Mouse (Mus musculus): Measurements from ENCODE around the gene Fam151a. TPM values are rescaled to one million over a fixed set of nuclear protein-coding genes. Genes with fewer than 3 reads are reported as not detected.

Gene Fam151a
- not detected in 2 replicates for polyA plus RNA-seq (2014; fragmentation: Nextera tagmentation; extraction: Ambion mirVana)

- Histone ChIP-seq H3K4me2 (replicated peaks; ENCODE audit: low read depth, low read length) (no peak within 1 kb of the TSS), H3K27ac (ENCODE audit: low read depth, low read length) (no peak within 1 kb of the TSS), H3K4me3 (ENCODE audit: low read depth, low read length) (no peak within 1 kb of the TSS), H3K9me3 (ENCODE audit: control insufficient read depth, low read length) (no peaks in the 10 kb centered on the region), H3K27me3 (ENCODE audit: control insufficient read depth, insufficient read depth, low read length) (no peaks in the 10 kb centered on the region), H3K4me1 (replicated peaks; ENCODE audit: control insufficient read depth, insufficient read depth, low read length) (no peaks in the 10 kb centered on the region), H3K9ac (ENCODE audit: low read depth, low read length) (no peak within 1 kb of the TSS), H3K36me3 (ENCODE audit: control insufficient read depth, insufficient read depth, low read length) (no peaks in the 10 kb centered on the region)
- ATAC-seq (ENCODE audit: low FRiP score), result no peak
- WGBS, result 77% methylated on average over 4 of the region's 4 CpGs
- DNase-seq (ENCODE audit: low spot score), result no peak
Observed at GRCm38 (mm10) chr4:106733636-106734035, at the start of gene Fam151a. Gene Fam151a, plus strand, starts transcription at chr4:106733889.

DNA sequence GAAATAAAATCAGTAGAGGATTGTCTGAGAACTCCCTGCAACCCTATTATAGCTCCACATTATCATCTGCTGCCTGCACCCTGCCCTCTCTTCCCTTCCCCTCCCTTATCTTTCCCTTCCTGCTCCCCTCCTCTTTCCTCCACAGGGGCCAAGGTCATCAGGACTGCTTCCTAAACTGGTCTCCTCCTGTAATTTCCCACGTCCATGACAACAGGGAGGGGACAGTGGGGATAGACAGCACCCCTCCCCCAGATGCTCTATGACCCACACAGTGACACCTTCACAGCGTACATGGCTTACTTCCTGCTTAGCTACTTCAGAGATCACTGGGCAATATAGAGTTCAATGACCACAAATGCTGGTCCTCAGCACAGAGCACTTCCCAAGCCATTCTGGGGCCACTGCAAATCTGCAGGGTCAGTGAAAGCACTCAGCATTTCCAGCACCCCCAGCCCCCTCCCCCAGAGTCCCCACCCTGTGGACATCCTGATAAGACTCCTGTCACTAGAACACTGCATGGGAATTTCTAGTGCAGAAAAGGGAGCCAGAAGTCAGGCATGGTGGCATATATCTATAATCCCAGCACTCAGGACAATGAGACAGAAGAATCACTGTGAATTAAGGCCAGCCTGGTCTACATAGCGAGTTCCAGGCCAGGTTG lies 44.9 kb upstream of the Fam151a start:
- Histone ChIP-seq H3K4me2 (replicated peaks; ENCODE audit: low read depth, low read length) (no peak overlapping the region), H3K9ac (ENCODE audit: low read depth, low read length) (no peak overlapping the region), H3K27ac (ENCODE audit: low read depth, low read length) (no peak overlapping the region), H3K27me3 (ENCODE audit: control insufficient read depth, insufficient read depth, low read length) (no peaks in the 10 kb centered on the region), H3K36me3 (ENCODE audit: control insufficient read depth, insufficient read depth, low read length) (no peaks in the 10 kb centered on the region), H3K4me3 (ENCODE audit: low read depth, low read length) (no peak overlapping the region), H3K9me3 (ENCODE audit: control insufficient read depth, low read length) (no peaks in the 10 kb centered on the region), H3K4me1 (replicated peaks; ENCODE audit: control insufficient read depth, insufficient read depth, low read length) (no peaks in the 10 kb centered on the region)
- no peak for DNase-seq (ENCODE audit: low spot score)
- 60% methylated on average over 3 of the region's 3 CpGs for WGBS
- no peak for ATAC-seq (ENCODE audit: low FRiP score)

DNA sequence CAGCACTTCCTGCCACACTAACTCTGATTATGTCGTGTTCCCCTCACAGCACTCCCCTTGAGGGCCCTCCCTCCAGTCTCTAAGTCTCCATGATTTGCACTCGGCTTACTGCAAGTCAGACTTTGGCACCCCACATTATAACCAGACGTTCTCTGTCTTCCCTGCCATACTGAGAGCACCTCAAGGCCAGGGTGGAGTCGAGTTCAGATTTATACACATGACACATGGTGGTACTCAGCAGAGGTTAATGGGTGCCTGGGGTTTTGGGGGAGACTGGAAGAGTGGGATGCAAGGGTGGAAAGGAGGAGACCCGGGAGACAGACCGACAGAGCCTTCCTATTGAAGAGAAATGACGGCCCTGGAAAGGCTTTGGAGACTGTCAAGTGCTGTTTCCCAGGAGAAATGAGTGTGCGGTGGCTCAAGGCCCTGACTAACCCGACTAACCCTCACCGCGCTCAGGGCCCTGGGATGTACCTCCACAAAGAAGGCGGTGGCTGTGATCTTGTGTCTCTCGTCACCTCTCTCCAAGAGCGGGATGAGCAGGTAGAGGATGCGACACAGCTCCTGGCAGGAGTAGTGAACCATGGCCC lies 39.8 kb upstream of the Fam151a start:
- Histone ChIP-seq H3K9me3 (ENCODE audit: control insufficient read depth, low read length) (no peaks in the 10 kb centered on the region), H3K9ac (ENCODE audit: low read depth, low read length) (no peak overlapping the region), H3K4me3 (ENCODE audit: low read depth, low read length) (no peak overlapping the region), H3K36me3 (ENCODE audit: control insufficient read depth, insufficient read depth, low read length) (no peaks in the 10 kb centered on the region), H3K4me2 (replicated peaks; ENCODE audit: low read depth, low read length) (no peak overlapping the region), H3K4me1 (replicated peaks; ENCODE audit: control insufficient read depth, insufficient read depth, low read length) (no peaks in the 10 kb centered on the region), H3K27me3 (ENCODE audit: control insufficient read depth, insufficient read depth, low read length) (no peaks in the 10 kb centered on the region), H3K27ac (ENCODE audit: low read depth, low read length) (no peak overlapping the region)
- DNase-seq (ENCODE audit: low spot score) (no peak), ATAC-seq (ENCODE audit: low FRiP score) (no peak)
- WGBS, result 82% methylated on average over 15 of the region's 15 CpGs

DNA sequence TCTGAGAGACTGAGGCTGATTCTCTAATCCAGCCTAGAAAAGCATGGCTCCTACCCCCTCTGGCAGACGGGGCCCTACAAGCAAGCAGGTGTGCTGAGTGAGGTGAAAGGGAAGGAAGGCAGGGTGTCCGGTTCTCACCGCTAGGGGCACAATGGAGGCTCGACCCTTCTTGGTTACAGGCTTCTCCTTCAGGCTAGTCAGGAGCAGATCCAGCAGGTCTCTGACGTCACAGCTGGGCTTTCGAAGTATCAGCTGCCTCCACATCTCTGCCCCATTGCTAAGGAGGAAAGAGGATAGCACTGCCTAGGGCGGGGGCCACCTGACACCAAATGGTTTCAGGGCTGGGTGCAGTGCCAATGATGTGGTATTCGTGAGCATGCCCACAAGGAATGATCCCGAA lies 33.7 kb upstream of the Fam151a start:
- Histone ChIP-seq H3K36me3 (ENCODE audit: control insufficient read depth, insufficient read depth, low read length) (no peaks in the 10 kb centered on the region), H3K27ac (ENCODE audit: low read depth, low read length) (no peak overlapping the region), H3K9ac (ENCODE audit: low read depth, low read length) (no peak overlapping the region), H3K9me3 (ENCODE audit: control insufficient read depth, low read length) (no peaks in the 10 kb centered on the region), H3K27me3 (ENCODE audit: control insufficient read depth, insufficient read depth, low read length) (no peaks in the 10 kb centered on the region), H3K4me1 (replicated peaks; ENCODE audit: control insufficient read depth, insufficient read depth, low read length) (no peaks in the 10 kb centered on the region), H3K4me3 (ENCODE audit: low read depth, low read length) (no peak overlapping the region), H3K4me2 (replicated peaks; ENCODE audit: low read depth, low read length) (no peak overlapping the region)
- DNase-seq (ENCODE audit: low spot score), result peak; percentile 75
- peak; percentile 22; the same call in 1 of the 2 replicates for ATAC-seq (ENCODE audit: low FRiP score)
- 16% methylated on average over 9 of the region's 9 CpGs for WGBS

GRCm38 (mm10) chr4:106700798-106701197 lies 32.9 kb upstream of the Fam151a start:
- Histone ChIP-seq H3K9me3 (ENCODE audit: control insufficient read depth, low read length) (no peaks in the 10 kb centered on the region), H3K9ac (ENCODE audit: low read depth, low read length) (no peak overlapping the region), H3K4me3 (ENCODE audit: low read depth, low read length) (no peak overlapping the region), H3K27me3 (ENCODE audit: control insufficient read depth, insufficient read depth, low read length) (no peaks in the 10 kb centered on the region), H3K27ac (ENCODE audit: low read depth, low read length) (no peak overlapping the region), H3K4me1 (replicated peaks; ENCODE audit: control insufficient read depth, insufficient read depth, low read length) (no peaks in the 10 kb centered on the region), H3K4me2 (replicated peaks; ENCODE audit: low read depth, low read length) (no peak overlapping the region), H3K36me3 (ENCODE audit: control insufficient read depth, insufficient read depth, low read length) (no peaks in the 10 kb centered on the region)
- 61% methylated on average over 4 of the region's 4 CpGs for WGBS
- no peak for DNase-seq (ENCODE audit: low spot score)
- no peak for ATAC-seq (ENCODE audit: low FRiP score)

DNA sequence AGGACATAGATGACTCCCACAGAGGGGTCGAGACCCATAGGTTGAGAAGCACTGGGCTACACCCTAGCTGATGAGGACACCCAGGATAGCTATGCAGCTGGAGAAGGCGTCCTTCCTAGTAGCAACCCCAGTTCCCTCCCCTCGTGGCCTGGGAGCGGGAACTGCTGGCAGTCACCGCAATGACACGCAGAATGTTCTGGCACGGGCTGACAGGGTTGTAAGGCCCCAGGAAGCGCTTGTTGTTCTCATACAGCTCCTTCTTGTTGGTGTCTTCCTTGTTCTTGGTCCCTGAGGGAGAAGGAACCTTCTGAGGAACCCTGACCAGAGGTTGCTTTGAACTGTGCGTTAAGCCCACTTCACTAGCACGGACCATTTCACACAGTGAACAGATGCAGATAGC lies 29.7 kb upstream of the Fam151a start:
- Histone ChIP-seq H3K36me3 (ENCODE audit: control insufficient read depth, insufficient read depth, low read length) (no peaks in the 10 kb centered on the region), H3K4me3 (ENCODE audit: low read depth, low read length) (no peak overlapping the region), H3K9ac (ENCODE audit: low read depth, low read length) (no peak overlapping the region), H3K4me2 (replicated peaks; ENCODE audit: low read depth, low read length) (no peak overlapping the region), H3K27me3 (ENCODE audit: control insufficient read depth, insufficient read depth, low read length) (no peaks in the 10 kb centered on the region), H3K27ac (ENCODE audit: low read depth, low read length) (no peak overlapping the region), H3K4me1 (replicated peaks; ENCODE audit: control insufficient read depth, insufficient read depth, low read length) (no peaks in the 10 kb centered on the region), H3K9me3 (ENCODE audit: control insufficient read depth, low read length) (no peaks in the 10 kb centered on the region)
- 80% methylated on average over 10 of the region's 10 CpGs for WGBS
- DNase-seq (ENCODE audit: low spot score) (no peak), ATAC-seq (ENCODE audit: low FRiP score) (no peak)

- no peak for DNase-seq (ENCODE audit: low spot score)
- no peak overlapping the region for H3K4me3 ChIP-seq (ENCODE audit: low read depth, low read length)
- no peak overlapping the region for H3K27ac ChIP-seq (ENCODE audit: low read depth, low read length)
- no peak overlapping the region for H3K4me2 ChIP-seq (replicated peaks; ENCODE audit: low read depth, low read length)
- H3K36me3 ChIP-seq (ENCODE audit: control insufficient read depth, insufficient read depth, low read length), result no peaks in the 10 kb centered on the region
- 73% methylated on average over 11 of the region's 11 CpGs for WGBS
- H3K27me3 ChIP-seq (ENCODE audit: control insufficient read depth, insufficient read depth, low read length), result no peaks in the 10 kb centered on the region
- ATAC-seq (ENCODE audit: low FRiP score), result no peak
- H3K9me3 ChIP-seq (ENCODE audit: control insufficient read depth, low read length), result no peaks in the 10 kb centered on the region
- no peak overlapping the region for H3K9ac ChIP-seq (ENCODE audit: low read depth, low read length)
- no peaks in the 10 kb centered on the region for H3K4me1 ChIP-seq (replicated peaks; ENCODE audit: control insufficient read depth, insufficient read depth, low read length)
Observed at GRCm38 (mm10) chr4:106704416-106704815, 29.3 kb upstream of the Fam151a start.

- no peaks in the 10 kb centered on the region for H3K27me3 ChIP-seq (ENCODE audit: control insufficient read depth, insufficient read depth, low read length)
- H3K4me2 ChIP-seq (replicated peaks; ENCODE audit: low read depth, low read length), result no peak overlapping the region
- DNase-seq (ENCODE audit: low spot score) (no peak), ATAC-seq (ENCODE audit: low FRiP score) (no peak)
- no peak overlapping the region for H3K4me3 ChIP-seq (ENCODE audit: low read depth, low read length)
- no peaks in the 10 kb centered on the region for H3K36me3 ChIP-seq (ENCODE audit: control insufficient read depth, insufficient read depth, low read length)
- H3K4me1 ChIP-seq (replicated peaks; ENCODE audit: control insufficient read depth, insufficient read depth, low read length), result no peaks in the 10 kb centered on the region
- H3K9ac ChIP-seq (ENCODE audit: low read depth, low read length), result peak overlapping the region; percentile 2; the same call in 1 of the 2 replicates
- WGBS, result 43% methylated on average over 8 of the region's 8 CpGs
- no peak overlapping the region for H3K27ac ChIP-seq (ENCODE audit: low read depth, low read length)
- H3K9me3 ChIP-seq (ENCODE audit: control insufficient read depth, low read length), result no peaks in the 10 kb centered on the region
Observed at GRCm38 (mm10) chr4:106705096-106705665, 28.5 kb upstream of the Fam151a start.

GRCm38 (mm10) chr4:106707957-106708356 lies 25.7 kb upstream of the Fam151a start:
- no peak overlapping the region for H3K27ac ChIP-seq (ENCODE audit: low read depth, low read length)
- no peak for DNase-seq (ENCODE audit: low spot score)
- H3K9me3 ChIP-seq (ENCODE audit: control insufficient read depth, low read length), result no peaks in the 10 kb centered on the region
- no peaks in the 10 kb centered on the region for H3K4me1 ChIP-seq (replicated peaks; ENCODE audit: control insufficient read depth, insufficient read depth, low read length)
- 50% methylated on average over 5 of the region's 5 CpGs for WGBS
- ATAC-seq (ENCODE audit: low FRiP score), result no peak
- H3K9ac ChIP-seq (ENCODE audit: low read depth, low read length), result no peak overlapping the region
- H3K36me3 ChIP-seq (ENCODE audit: control insufficient read depth, insufficient read depth, low read length), result no peaks in the 10 kb centered on the region
- no peak overlapping the region for H3K4me3 ChIP-seq (ENCODE audit: low read depth, low read length)
- H3K4me2 ChIP-seq (replicated peaks; ENCODE audit: low read depth, low read length), result no peak overlapping the region
- no peaks in the 10 kb centered on the region for H3K27me3 ChIP-seq (ENCODE audit: control insufficient read depth, insufficient read depth, low read length)
